Comparison of ENCODE assay signal across 34 mouse cellular contexts in genomic region chr16:48262901-48263300, GRCm38 (mm10). TPM values are rescaled to one million over a fixed set of nuclear protein-coding genes. Genes with fewer than 3 reads are reported as not detected.
DNase-seq lines count a peak whose midpoint lies in the region; ATAC-seq and TF ChIP-seq lines count a peak whose summit lies in the region.
"Had no signal": no experiment of that assay in that cellular context is flagged by ENCODE, and none has a peak within 500 bp of the region (broad histone marks: within the 10 kb centered on the region; RNA-seq: fewer than 3 reads in every experiment).

No protein-coding gene starts in this region.

- H3K9me3 ChIP-seq in forebrain, embryonic 10.5 days = no peaks in the 10 kb centered on the region
- no peaks in the 10 kb centered on the region for H3K9me3 ChIP-seq in kidney, embryonic 15.5 days (replicated peaks)
- H3K9me3 ChIP-seq: hindbrain, embryonic 12.5 days; hindbrain, embryonic 15.5 days had no signal

- H3K4me2 ChIP-seq in kidney, embryonic 15.5 days = no peak overlapping the region
- H3K4me2 ChIP-seq: heart, embryonic 11.5 days; hindbrain, embryonic 12.5 days; hindbrain, embryonic 15.5 days had no signal

- H3K9ac ChIP-seq in kidney, embryonic 15.5 days = no peak overlapping the region
- H3K9ac ChIP-seq: forebrain, postnatal 0 days; hindbrain, embryonic 12.5 days; hindbrain, embryonic 15.5 days had no signal

- 70% methylated on average over 1 of the region's 1 CpGs for WGBS in forebrain, embryonic 10.5 days
- WGBS in kidney, embryonic 15.5 days = 92% methylated on average over 1 of the region's 1 CpGs

- H3K27ac ChIP-seq in layer of hippocampus, adult 2 months = no peak overlapping the region
- H3K27ac ChIP-seq in forebrain, embryonic 10.5 days = no peak overlapping the region
- no peak overlapping the region for H3K27ac ChIP-seq in kidney, embryonic 15.5 days
- H3K27ac ChIP-seq: gastrocnemius, adult 2 months; heart, adult 2 months; hindbrain, embryonic 12.5 days; hindbrain, embryonic 15.5 days had no signal

- peak; percentile 31 for TF ChIP-seq CTCF in layer of hippocampus, adult 2 months (conservative IDR thresholded peaks at IDR 0.05)

- H3K4me1 ChIP-seq in forebrain, embryonic 10.5 days = no peaks in the 10 kb centered on the region
- H3K4me1 ChIP-seq in kidney, embryonic 15.5 days = 0 out of 2 replicates have a peak, but pooled peaks cover 2% of the 10 kb centered on the region
- H3K4me1 ChIP-seq: hindbrain, embryonic 12.5 days; hindbrain, embryonic 15.5 days had no signal

- no peak overlapping the region for H3K4me3 ChIP-seq in layer of hippocampus, adult 2 months
- H3K4me3 ChIP-seq in forebrain, embryonic 10.5 days = no peak overlapping the region
- H3K4me3 ChIP-seq in kidney, embryonic 15.5 days (replicated peaks) = no peak overlapping the region
- H3K4me3 ChIP-seq: gastrocnemius, adult 2 months; heart, adult 2 months; hindbrain, embryonic 12.5 days; hindbrain, embryonic 15.5 days had no signal

- H3K27me3 ChIP-seq in forebrain, embryonic 10.5 days (ENCODE audit: poor library complexity, severe bottlenecking) = no peaks in the 10 kb centered on the region
- no peaks in the 10 kb centered on the region for H3K27me3 ChIP-seq in kidney, embryonic 15.5 days
- H3K27me3 ChIP-seq: hindbrain, embryonic 12.5 days; hindbrain, embryonic 15.5 days had no signal

- ATAC-seq in kidney, embryonic 15.5 days (replicated peaks; ENCODE audit: low FRiP score) = no peak
- ATAC-seq: activated CD4-positive, CD25-positive, alpha-beta regulatory T cell, adult 4 months; CD4-positive, CD25-positive, alpha-beta regulatory T cell, adult 4 months; forebrain, embryonic 14.5 days; forebrain, postnatal 0 days had no signal

- H3K36me3 ChIP-seq in forebrain, embryonic 10.5 days (replicated peaks) = no peaks in the 10 kb centered on the region
- H3K36me3 ChIP-seq in kidney, embryonic 15.5 days = no peaks in the 10 kb centered on the region
- H3K36me3 ChIP-seq: hindbrain, embryonic 12.5 days; hindbrain, embryonic 15.5 days had no signal

- no peak for DNase-seq in layer of hippocampus, adult 2 months (ENCODE audit: low spot score in 2 of 2)
- DNase-seq in layer of hippocampus, postnatal 14 days (ENCODE audit: low spot score in 2 of 2) = no peak
- DNase-seq in ES-CJ7 (ENCODE audit: low read depth, low spot score) (peak; percentile 29), R1 (ENCODE audit: low read depth, low spot score) (peak; percentile 44)
- DNase-seq in forebrain, embryonic 10.5 days (ENCODE audit: extremely low spot score, low spot score) = no peak
- DNase-seq: adrenal gland, adult 8-10 months; adrenal gland, postnatal 25 days; cerebellum, adult 11-12 months; cerebellum, adult 8-10 months; cerebellum, postnatal 10 days; cerebellum, postnatal 36 days; forebrain, postnatal 0 days; gastrocnemius, adult 2 months; gastrocnemius, postnatal 25 days; heart, adult 2 months had no signal

RNA-seq across cellular contexts. Expression of gene Dppa4, which starts 20.6 kb away (rescaled TPM):
- not detected for total RNA-seq in layer of hippocampus, adult 2 months (2021)
- not detected for total RNA-seq in layer of hippocampus, postnatal 14 days (2021)
- not detected in 2 replicates for polyA plus RNA-seq in forebrain, embryonic 10.5 days (2016; fragmentation: Nextera tagmentation; extraction: Ambion mirVana)
- not detected in 2 replicates for polyA plus RNA-seq in kidney, embryonic 15.5 days (2015; fragmentation: Nextera tagmentation; extraction: Ambion mirVana)
- total RNA-seq: adrenal gland, adult 8-10 months; adrenal gland, postnatal 25 days; forebrain, postnatal 0 days; gastrocnemius, adult 2 months; gastrocnemius, postnatal 25 days; heart, adult 2 months; heart, postnatal 25 days; hematopoietic stem cell, adult 5-6 weeks; MEL had no signal
- polyA plus RNA-seq: activated CD4-positive, CD25-positive, alpha-beta regulatory T cell, adult 4 months; brain, embryonic 14.5 days; CD4-positive, CD25-positive, alpha-beta regulatory T cell, adult 4 months; embryonic facial prominence, embryonic 11.5 days; embryonic facial prominence, embryonic 14.5 days; forebrain, embryonic 11.5 days; forebrain, embryonic 14.5 days; forebrain, postnatal 0 days; frontal cortex, adult 2 months; gonadal fat pad, adult 2 months; heart, adult 2 months; heart, embryonic 11.5 days; heart, embryonic 14.5 days; heart, postnatal 0 days; hindbrain, embryonic 12.5 days; hindbrain, embryonic 15.5 days; intestine, embryonic 14.5 days had no signal

RNA-seq across cellular contexts. Expression of gene Dppa2, which starts 40.8 kb away (rescaled TPM):
- not detected for total RNA-seq in layer of hippocampus, adult 2 months (2021)
- not detected for total RNA-seq in layer of hippocampus, postnatal 14 days (2021)
- polyA plus RNA-seq in forebrain, embryonic 10.5 days (2016; fragmentation: Nextera tagmentation; extraction: Ambion mirVana) = not detected in 2 replicates
- not detected in 2 replicates for polyA plus RNA-seq in kidney, embryonic 15.5 days (2015; fragmentation: Nextera tagmentation; extraction: Ambion mirVana)
- total RNA-seq: adrenal gland, adult 8-10 months; adrenal gland, postnatal 25 days; forebrain, postnatal 0 days; gastrocnemius, adult 2 months; gastrocnemius, postnatal 25 days; heart, adult 2 months; heart, postnatal 25 days; hematopoietic stem cell, adult 5-6 weeks; MEL had no signal
- polyA plus RNA-seq: activated CD4-positive, CD25-positive, alpha-beta regulatory T cell, adult 4 months; CD4-positive, CD25-positive, alpha-beta regulatory T cell, adult 4 months; embryonic facial prominence, embryonic 11.5 days; embryonic facial prominence, embryonic 14.5 days; forebrain, embryonic 11.5 days; forebrain, embryonic 14.5 days; forebrain, postnatal 0 days; frontal cortex, adult 2 months; gonadal fat pad, adult 2 months; heart, adult 2 months; heart, embryonic 11.5 days; heart, embryonic 14.5 days; heart, postnatal 0 days; hindbrain, embryonic 12.5 days had no signal

Comparison
In these comparisons a context has a peak if more than half of its experiments do, and no peak if none do; other contexts are left out.
1. DNase-seq: peak in ES-CJ7 (single experiment) and R1 (single experiment); none in layer of hippocampus, adult 2 months (0 of 2), layer of hippocampus, postnatal 14 days (0 of 2) and forebrain, embryonic 10.5 days (single experiment).